Mouse (Mus musculus) lung, adult 10 weeks (tissue): ENCODE data around the gene Cpne2. TPM values are rescaled to one million over a fixed set of nuclear protein-coding genes. Genes with fewer than 3 reads are reported as not detected.

ENCODE experiments used
- polyA plus RNA-seq: library from polyadenylated mRNA; stranded (reverse); fragments of 350-450 nt; fragmentation: Illumina TruSeq; extraction: RNeasy Lipid Tissue Mini Kit (QIAGEN cat#74804); gene quantifications from one replicate; pipeline ENCODE4 v1.2.3, GENCODE M21; 2014; ENCODE audit warnings: low read depth, low replicate concordance; ENCODE audit not compliant: insufficient read depth

Cpne2 gene
- 6.0 TPM for polyA plus RNA-seq

DNA sequence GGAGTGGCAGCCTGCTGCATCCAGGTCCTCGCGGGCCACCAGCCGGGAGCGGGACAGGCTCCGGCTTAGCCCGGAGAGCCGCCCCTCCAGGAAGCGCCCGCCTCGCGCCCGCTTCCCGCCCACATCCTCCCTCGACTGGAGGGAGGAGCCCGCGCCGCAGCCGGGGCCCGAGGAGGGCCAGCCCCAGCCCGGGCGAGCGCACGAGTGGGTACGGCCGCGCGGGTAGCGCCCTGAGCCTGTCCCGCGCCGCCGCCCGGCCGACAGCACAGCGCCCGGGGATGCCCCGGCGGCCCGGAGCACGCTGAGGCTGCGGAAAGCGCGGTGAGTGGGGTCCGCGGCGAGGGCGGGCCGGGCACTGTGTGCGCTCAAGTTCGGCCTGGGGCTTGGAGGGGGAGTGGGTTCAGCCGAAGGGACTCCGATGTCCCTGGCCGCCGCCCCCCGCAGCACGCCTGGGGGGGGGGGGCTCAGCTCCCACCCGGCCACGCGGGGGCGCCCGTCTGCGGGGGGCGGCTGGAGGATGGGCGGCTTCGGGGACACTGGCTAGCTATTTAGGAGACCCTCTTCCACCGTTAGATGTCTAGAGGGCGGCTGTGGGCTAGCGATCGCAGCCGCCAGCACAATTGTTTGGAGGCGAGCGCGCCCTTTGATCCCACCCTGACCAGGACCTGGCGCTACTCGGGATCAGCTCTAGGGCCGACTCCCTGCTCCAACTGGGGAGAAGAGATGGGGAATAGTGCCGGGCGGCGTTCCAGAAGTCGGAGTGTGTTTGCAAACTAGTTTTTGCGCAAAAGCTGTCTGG is at the start of gene Cpne2:
Cpne2 (plus strand) TSS at position 118 of the 799 bp plus-strand sequence.

DNA sequence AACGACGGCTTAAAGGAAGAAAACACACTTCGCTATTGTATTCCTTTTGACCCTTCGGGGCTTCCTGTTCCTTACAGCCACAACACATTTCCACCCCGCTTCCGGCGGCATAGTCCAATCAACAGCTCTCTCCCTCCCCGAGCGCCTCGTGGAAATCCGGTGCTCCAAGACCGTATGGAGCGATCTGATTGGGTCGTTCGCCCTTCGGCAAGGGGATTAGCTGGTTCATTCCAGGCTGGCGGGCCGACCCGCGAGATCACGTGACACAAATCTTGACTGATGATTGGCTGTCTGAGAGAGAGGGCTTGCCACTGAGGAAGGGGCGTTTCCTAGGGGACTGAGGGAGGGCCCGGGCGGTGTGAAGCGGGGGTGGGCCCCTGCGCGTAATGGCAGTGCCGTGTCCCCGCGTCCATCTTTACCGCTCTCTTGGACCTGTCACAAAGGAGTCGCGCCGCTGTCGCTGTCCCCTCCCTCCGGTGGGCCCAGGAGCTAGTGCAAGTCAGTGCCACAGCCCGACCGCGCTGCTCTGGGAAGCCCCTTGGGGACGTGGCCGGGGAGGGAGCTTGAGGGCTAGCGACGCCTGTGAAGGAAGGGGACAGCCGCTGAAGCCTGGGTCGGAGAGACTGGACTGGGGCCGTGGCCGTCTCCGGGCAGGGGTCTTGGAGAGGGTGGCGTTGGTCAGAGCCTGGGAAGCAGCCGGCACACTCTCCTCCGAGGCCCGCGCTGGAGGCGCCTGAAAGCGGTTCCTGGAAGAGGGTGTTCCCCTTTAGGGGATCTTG is 69.0 kb downstream of the Cpne2 start, which contains the start of the genes Rspry1 and Fam192a:
Rspry1 (plus strand) TSS at position 331 of the 779 bp plus-strand sequence.
Fam192a (minus strand) TSS at position 391 of the 779 bp plus-strand sequence.

Other genes starting within 250 kb of the Cpne2 start
- gene Slc12a3, start 203.8 kb upstream of the Cpne2 start, polyA plus RNA-seq, result not detected
- gene Herpud1, start 146.6 kb upstream of the Cpne2 start, polyA plus RNA-seq, result 131 TPM
- gene Nlrc5, start 98.6 kb upstream of the Cpne2 start, polyA plus RNA-seq, result 7.0 TPM
- 6.9 TPM for gene Rspry1, start 68.9 kb downstream of the Cpne2 start, polyA plus RNA-seq
- gene Fam192a, start 69.0 kb downstream of the Cpne2 start, polyA plus RNA-seq, result 19.3 TPM
- 94.7 TPM for gene Arl2bp, start 133.6 kb downstream of the Cpne2 start, polyA plus RNA-seq
- 60.3 TPM for gene Pllp, start 163.3 kb downstream of the Cpne2 start, polyA plus RNA-seq
- 5.5 TPM for gene Ccl22, start 212.6 kb downstream of the Cpne2 start, polyA plus RNA-seq
- 18.1 TPM for gene Cx3cl1, start 239.0 kb downstream of the Cpne2 start, polyA plus RNA-seq